Mouse (Mus musculus) ES-Bruce4 (cell line): Measurements from ENCODE around the gene Tnfsf9.

Source experiments
- CTCF ChIP-seq: IDR thresholded peaks from one replicate; pipeline ENCODE4 v1.8.1; 2011; ENCODE audit warnings: low read depth, low read length
- EP300 ChIP-seq: IDR thresholded peaks from 2 replicates; pipeline ENCODE4 v1.6.1; 2011; ENCODE audit warnings: low read depth, low read length; ENCODE audit not compliant: insufficient read depth
- POLR2A ChIP-seq: IDR thresholded peaks from one replicate; pipeline ENCODE4 v1.8.1; 2011; ENCODE audit warnings: low read length; ENCODE audit not compliant: insufficient read depth

- TF ChIP-seq POLR2A (no peak), CTCF (no peak), EP300 (no peak)
Measured at GRCm38 (mm10) chr17:57106035-57106368, 877 bp downstream of the Tnfsf9 start.
